Mouse (Mus musculus) intestine, embryonic 16.5 days (tissue): ENCODE measurements around the gene Asb7. TPM values are rescaled to one million over a fixed set of nuclear protein-coding genes. Genes with fewer than 3 reads are reported as not detected.

Source experiments
- ATAC-seq: fragments of 200-750 bp; cut with Nextera tagmentation; 2 replicates; pipeline ENCODE4 v1.8.0; 2017; ENCODE audit warnings: moderate TSS enrichment, moderate library complexity
- H3K27ac ChIP-seq: fragments of 300-500 bp; sonication (generic); 2 replicates; pipeline ENCODE4 v1.5.1; 2014; ENCODE audit warnings: mild to moderate bottlenecking, low read length
- H3K27me3 ChIP-seq: fragments of 300-500 bp; sonication (generic); replicated peaks from 2 replicates; pipeline ENCODE4 v1.6.1; 2014; ENCODE audit warnings: low read length, control low read depth, mixed read lengths; ENCODE audit not compliant: control insufficient read depth, insufficient read depth
- H3K36me3 ChIP-seq: fragments of 300-500 bp; sonication (generic); 2 replicates; pipeline ENCODE4 v1.6.1; 2014; ENCODE audit warnings: low read length, control low read depth; ENCODE audit not compliant: control insufficient read depth, insufficient read depth
- H3K4me1 ChIP-seq: fragments of 300-500 bp; sonication (generic); 2 replicates; pipeline ENCODE4 v1.6.1; 2014; ENCODE audit warnings: low read length, control low read depth, mixed read lengths; ENCODE audit not compliant: control insufficient read depth, insufficient read depth
- H3K4me2 ChIP-seq: fragments of 300-500 bp; sonication (generic); 2 replicates; pipeline ENCODE4 v1.6.1; 2014; ENCODE audit warnings: low read depth, low read length, control low read depth
- H3K4me3 ChIP-seq: fragments of 300-500 bp; sonication (generic); 2 replicates; pipeline ENCODE4 v1.5.1; 2014; ENCODE audit warnings: mild to moderate bottlenecking, low read length
- H3K9ac ChIP-seq: fragments of 300-500 bp; sonication (generic); 2 replicates; pipeline ENCODE4 v1.6.1; 2014; ENCODE audit warnings: low read depth, low read length
- H3K9me3 ChIP-seq: fragments of 300-500 bp; sonication (generic); 2 replicates; pipeline ENCODE4 v1.6.1; 2016; ENCODE audit warnings: low read length, control low read depth; ENCODE audit not compliant: control insufficient read depth
- WGBS: fragments of 180-500 bp; shearing (Covaris S2); extraction: QIAGEN DNeasy Blood & Tissue Kit; methylation state at CpG from one replicate; pipeline ENCODE4 v1.1.7; 2014; 5-methylcytosine and 5-hydroxymethylcytosine counted together
- polyA plus RNA-seq: library from polyadenylated mRNA; unstranded; fragments of >200 nt; fragmentation: Nextera tagmentation; extraction: Ambion mirVana; gene quantifications from 2 replicates; pipeline ENCODE4 v1.2.1, GENCODE M21; 2015

Gene Asb7
- 10.2 and 10.3 TPM in 2 replicates for polyA plus RNA-seq

DNA sequence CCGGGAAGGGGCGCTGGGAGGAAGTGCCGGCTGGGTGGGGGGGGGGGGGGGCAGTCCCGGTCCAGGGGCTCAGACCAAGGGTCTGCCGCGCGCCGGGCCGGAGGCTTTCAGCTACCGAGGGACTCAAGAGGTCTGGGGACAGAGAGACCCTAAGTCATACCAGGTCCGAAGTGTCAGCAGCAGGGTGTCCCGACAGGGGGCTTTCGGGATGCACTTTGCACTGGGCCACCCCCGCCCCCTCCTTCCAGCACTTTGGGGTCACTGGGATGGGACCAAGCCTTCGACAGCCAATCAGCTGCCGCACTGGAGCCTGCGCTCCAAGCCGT lies at the start of gene Asb7:
Asb7 (minus strand) TSS at position 303 of the 326 bp plus-strand sequence.
- Histone ChIP-seq H3K4me1 (peaks cover 11% of the 10 kb centered on the region), H3K4me3 (peak within 1 kb of the TSS; percentile 83), H3K4me2 (peak within 1 kb of the TSS; percentile 95), H3K36me3 (0 out of 2 replicates have a peak, but pooled peaks cover 2% of the 10 kb centered on the region), H3K27me3 (no peaks in the 10 kb centered on the region), H3K9ac (peak within 1 kb of the TSS; percentile 88), H3K27ac (peak within 1 kb of the TSS; percentile 86), H3K9me3 (no peaks in the 10 kb centered on the region)
- 0% methylated on average over 16 of the region's 18 CpGs for WGBS
- no peak for ATAC-seq

DNA sequence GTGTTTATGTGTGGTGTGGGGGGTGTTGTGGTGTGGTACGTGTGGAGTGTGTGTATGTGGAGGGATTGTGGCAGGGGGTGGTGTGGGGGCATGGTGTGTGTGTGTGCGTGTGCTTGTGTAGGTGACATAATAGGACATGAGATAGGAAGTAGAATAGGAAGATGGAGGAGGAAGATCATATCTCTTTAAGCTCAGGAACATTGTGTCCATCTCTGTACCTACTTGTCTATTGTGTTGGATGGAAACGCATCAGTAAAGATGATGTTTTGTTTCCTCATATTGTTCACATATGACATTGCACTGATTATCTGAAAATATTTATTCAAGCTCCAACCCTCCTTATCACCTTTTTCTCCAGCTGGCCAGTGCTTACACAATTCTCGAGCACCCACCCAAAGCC lies 48.0 kb upstream of the Asb7 start:
- no peaks in the 10 kb centered on the region for H3K4me1 ChIP-seq
- H3K4me3 ChIP-seq, result no peak overlapping the region
- no peak for ATAC-seq
- H3K36me3 ChIP-seq, result no peaks in the 10 kb centered on the region
- H3K4me2 ChIP-seq, result no peak overlapping the region
- H3K9me3 ChIP-seq, result no peaks in the 10 kb centered on the region
- no peaks in the 10 kb centered on the region for H3K27me3 ChIP-seq
- no peak overlapping the region for H3K27ac ChIP-seq
- H3K9ac ChIP-seq, result no peak overlapping the region
- 82% methylated on average over 4 of the region's 4 CpGs for WGBS

DNA sequence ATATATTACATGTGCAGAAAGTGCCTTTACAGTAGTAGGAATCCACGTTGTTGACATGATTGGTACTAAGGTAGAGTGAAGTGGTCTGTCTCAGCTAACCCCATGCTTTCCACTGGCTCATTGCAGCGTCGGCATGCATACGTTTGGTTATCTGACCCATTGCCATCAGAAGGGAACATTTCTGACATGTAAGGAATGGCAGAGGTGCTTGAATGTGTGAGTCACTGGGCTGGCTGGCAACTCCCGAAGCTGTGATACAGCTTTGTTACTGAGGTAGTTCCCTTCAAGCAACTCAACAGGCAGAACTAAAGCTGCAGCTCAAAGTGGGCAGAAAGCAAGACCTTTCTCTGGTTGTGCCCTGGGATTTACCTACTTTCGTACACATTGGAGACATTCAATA lies 45.6 kb upstream of the Asb7 start:
- no peaks in the 10 kb centered on the region for H3K27me3 ChIP-seq
- WGBS, result 87% methylated on average over 6 of the region's 6 CpGs

DNA sequence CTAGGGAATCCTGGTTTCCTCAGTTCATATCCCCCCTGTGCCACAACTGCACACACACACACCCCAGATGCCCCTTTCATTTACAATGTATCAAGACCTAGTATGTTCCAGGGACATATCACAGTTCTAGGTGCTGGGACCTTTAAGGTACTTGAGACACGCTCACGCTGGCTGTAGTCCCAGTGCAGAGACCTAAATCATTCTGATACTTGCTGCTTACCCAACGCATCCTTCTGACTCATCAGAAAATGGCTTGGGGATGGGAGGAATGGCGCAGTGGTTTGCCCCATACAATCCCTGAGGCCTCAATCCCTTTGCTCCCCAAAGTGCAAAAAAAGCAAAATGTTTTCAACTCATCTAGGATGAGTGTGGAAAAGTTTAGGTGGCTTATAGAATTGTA lies 45.1 kb upstream of the Asb7 start:
- no peaks in the 10 kb centered on the region for H3K36me3 ChIP-seq
- ATAC-seq, result no peak
- no peaks in the 10 kb centered on the region for H3K4me1 ChIP-seq
- H3K4me2 ChIP-seq, result no peak overlapping the region
- 95% methylated on average over 4 of the region's 4 CpGs for WGBS
- H3K9ac ChIP-seq, result no peak overlapping the region
- H3K27me3 ChIP-seq, result no peaks in the 10 kb centered on the region
- H3K27ac ChIP-seq, result no peak overlapping the region
- no peak overlapping the region for H3K4me3 ChIP-seq
- no peaks in the 10 kb centered on the region for H3K9me3 ChIP-seq

More for the DNA sequence above, 45.6 kb upstream of the Asb7 start:
- Histone ChIP-seq H3K9me3 (no peaks in the 10 kb centered on the region), H3K36me3 (no peaks in the 10 kb centered on the region), H3K4me1 (no peaks in the 10 kb centered on the region), H3K27ac (no peak overlapping the region), H3K9ac (no peak overlapping the region), H3K4me3 (no peak overlapping the region), H3K4me2 (no peak overlapping the region)
- ATAC-seq, result no peak

DNA sequence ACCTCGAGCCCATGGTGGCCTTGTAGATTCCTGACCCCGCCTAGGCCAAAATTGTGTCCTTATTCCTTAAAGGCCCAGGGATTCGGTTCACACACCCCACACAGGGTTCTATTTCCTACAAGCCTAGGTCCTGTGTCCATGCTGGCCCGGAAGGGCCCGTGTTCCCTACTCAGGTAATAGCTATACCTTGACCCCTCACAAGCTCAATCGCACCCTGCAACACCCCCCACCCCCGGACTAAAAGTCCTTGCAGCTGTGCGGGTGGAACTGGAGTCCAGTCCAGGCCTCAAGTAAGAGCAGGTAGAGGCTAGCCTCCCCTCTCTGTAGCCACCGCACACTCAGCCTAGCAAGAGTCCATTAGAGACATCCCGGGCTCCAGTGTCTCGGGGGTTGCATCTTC lies 44.5 kb upstream of the Asb7 start:
- Histone ChIP-seq H3K9ac (no peak overlapping the region), H3K4me3 (no peak overlapping the region), H3K27ac (no peak overlapping the region), H3K36me3 (no peaks in the 10 kb centered on the region), H3K27me3 (no peaks in the 10 kb centered on the region), H3K9me3 (no peaks in the 10 kb centered on the region), H3K4me2 (no peak overlapping the region), H3K4me1 (no peaks in the 10 kb centered on the region)
- no peak for ATAC-seq
- WGBS, result 94% methylated on average over 11 of the region's 11 CpGs

DNA sequence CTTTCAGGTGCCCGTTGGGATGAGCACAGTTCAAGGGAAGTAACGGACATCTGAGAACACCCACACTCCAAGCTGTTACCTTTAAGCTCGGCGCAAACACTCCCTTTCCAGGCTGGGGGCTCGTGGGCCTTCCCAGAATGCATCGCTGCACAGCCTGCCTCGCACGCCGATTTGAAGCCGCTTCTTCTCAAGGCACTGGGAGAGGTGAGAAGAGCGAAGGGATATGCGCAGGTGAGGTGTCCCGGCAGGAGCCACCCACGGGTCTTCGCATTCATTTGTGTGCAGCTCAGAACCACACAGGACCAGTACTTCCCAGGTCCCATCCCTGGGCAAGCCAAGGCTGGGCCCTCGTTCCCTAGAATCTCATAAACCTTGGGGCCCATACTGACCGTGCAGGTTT lies 44.0 kb upstream of the Asb7 start:
- H3K4me3 ChIP-seq, result no peak overlapping the region
- no peaks in the 10 kb centered on the region for H3K9me3 ChIP-seq
- WGBS, result 96% methylated on average over 17 of the region's 17 CpGs
- no peak for ATAC-seq
- no peak overlapping the region for H3K4me2 ChIP-seq
- no peaks in the 10 kb centered on the region for H3K27me3 ChIP-seq
- no peaks in the 10 kb centered on the region for H3K4me1 ChIP-seq
- H3K36me3 ChIP-seq, result no peaks in the 10 kb centered on the region
- no peak overlapping the region for H3K27ac ChIP-seq
- no peak overlapping the region for H3K9ac ChIP-seq

DNA sequence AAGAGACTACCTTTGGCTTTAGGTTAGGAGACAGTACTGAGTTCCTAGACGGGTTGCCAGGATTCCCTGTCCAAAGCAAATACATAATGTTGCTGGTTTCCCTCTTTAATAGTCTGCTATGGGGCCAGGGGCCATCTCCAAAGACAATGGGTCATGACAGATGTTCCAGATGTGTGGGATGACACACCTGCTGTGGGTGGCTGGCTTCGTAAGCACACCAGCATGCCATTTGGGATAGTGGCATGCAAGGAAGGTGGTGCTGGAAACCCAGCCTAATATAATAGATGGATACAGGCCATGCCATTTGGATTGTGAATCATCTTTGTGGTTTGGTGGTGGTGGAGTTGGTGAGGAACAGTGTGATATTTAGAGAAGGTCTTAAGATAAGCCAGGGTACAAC lies 39.8 kb upstream of the Asb7 start:
- no peak for ATAC-seq
- H3K9me3 ChIP-seq, result no peaks in the 10 kb centered on the region
- H3K4me2 ChIP-seq, result no peak overlapping the region
- H3K27me3 ChIP-seq, result no peaks in the 10 kb centered on the region
- no peaks in the 10 kb centered on the region for H3K36me3 ChIP-seq
- no peak overlapping the region for H3K4me3 ChIP-seq
- no peaks in the 10 kb centered on the region for H3K4me1 ChIP-seq
- H3K27ac ChIP-seq, result no peak overlapping the region
- WGBS, result 74% methylated on average over 2 of the region's 2 CpGs
- no peak overlapping the region for H3K9ac ChIP-seq

DNA sequence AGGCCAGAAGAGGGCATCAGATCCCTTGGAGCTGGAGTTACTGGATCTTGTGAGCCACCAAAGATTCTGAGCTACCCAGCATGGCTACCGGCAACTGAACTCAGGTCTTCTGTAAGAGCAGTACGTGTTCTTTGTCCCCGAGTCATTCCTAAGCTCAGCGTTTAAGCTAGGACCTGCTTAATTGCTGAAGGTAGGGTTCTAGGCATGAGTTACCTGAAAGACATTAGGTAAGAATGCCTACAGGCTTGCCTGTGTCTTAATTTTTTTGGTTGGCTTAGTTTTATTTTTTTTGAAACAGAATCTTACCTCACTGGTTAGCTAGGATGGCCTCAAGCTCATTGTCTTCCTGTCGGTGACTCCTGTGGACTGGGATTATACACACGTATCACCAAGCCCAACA lies 38.7 kb upstream of the Asb7 start:
- WGBS, result 95% methylated on average over 6 of the region's 6 CpGs
- Histone ChIP-seq H3K9ac (no peak overlapping the region), H3K9me3 (no peaks in the 10 kb centered on the region), H3K4me2 (no peak overlapping the region), H3K4me1 (no peaks in the 10 kb centered on the region), H3K27me3 (no peaks in the 10 kb centered on the region), H3K27ac (no peak overlapping the region), H3K4me3 (no peak overlapping the region), H3K36me3 (no peaks in the 10 kb centered on the region)
- no peak for ATAC-seq

DNA sequence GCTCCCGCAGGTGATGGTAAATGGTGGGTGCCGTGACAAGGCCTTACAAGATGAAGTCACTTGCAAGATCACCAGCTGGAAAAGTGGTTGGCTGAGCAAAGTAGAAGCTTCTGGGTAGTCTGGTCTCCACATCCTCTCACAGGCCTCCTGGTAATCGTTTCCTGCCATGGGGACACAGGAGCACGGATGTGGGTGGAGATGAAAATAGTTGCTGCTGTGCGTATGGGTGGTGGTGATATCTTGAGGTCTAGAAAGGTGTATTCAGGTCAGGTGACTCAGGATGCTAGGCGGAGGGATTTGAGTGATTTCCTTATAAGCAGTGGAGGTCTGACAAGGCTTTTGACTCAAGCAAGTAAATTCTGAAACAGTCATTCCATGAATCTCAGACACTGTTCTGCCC lies 35.6 kb upstream of the Asb7 start:
- Histone ChIP-seq H3K9me3 (no peaks in the 10 kb centered on the region), H3K27ac (no peak overlapping the region), H3K4me3 (no peak overlapping the region), H3K36me3 (no peaks in the 10 kb centered on the region), H3K4me1 (no peaks in the 10 kb centered on the region), H3K4me2 (no peak overlapping the region), H3K9ac (no peak overlapping the region), H3K27me3 (no peaks in the 10 kb centered on the region)
- no peak for ATAC-seq
- WGBS, result 83% methylated on average over 6 of the region's 6 CpGs

DNA sequence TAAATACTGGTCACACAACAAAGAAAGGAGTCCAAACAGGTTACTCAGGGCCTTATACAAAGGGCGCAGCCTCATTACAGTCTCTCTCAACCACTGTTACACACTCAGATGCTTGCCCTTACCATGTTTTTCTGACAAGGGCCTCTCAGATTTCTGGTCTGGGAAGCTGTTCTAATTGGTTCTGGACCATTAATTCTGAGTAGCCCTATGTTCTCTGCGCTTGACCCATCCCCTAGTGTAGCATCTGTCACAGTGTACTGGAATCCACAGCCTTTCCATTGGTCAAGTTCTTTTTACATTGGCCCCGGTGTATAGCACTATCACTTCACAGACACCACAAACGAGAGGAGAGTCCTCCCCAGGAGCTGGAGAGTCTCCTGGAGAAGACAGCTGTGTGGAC lies 35.1 kb upstream of the Asb7 start:
- Histone ChIP-seq H3K9me3 (no peaks in the 10 kb centered on the region), H3K27ac (no peak overlapping the region), H3K9ac (no peak overlapping the region), H3K4me2 (no peak overlapping the region), H3K36me3 (no peaks in the 10 kb centered on the region), H3K4me3 (no peak overlapping the region), H3K4me1 (no peaks in the 10 kb centered on the region), H3K27me3 (no peaks in the 10 kb centered on the region)
- 83% methylated on average over 4 of the region's 4 CpGs for WGBS
- no peak for ATAC-seq
